Mouse (Mus musculus): ENCODE measurements at regions not wholly inside any gene's neighbourhood (a gene's known extent, or its start where the extent isn't known, plus 50 kb on each side); places are given as distances from the start of the nearest gene placed in this dataset. TPM values are rescaled to one million over a fixed set of nuclear protein-coding genes. Genes with fewer than 3 reads are reported as not detected.

DNA sequence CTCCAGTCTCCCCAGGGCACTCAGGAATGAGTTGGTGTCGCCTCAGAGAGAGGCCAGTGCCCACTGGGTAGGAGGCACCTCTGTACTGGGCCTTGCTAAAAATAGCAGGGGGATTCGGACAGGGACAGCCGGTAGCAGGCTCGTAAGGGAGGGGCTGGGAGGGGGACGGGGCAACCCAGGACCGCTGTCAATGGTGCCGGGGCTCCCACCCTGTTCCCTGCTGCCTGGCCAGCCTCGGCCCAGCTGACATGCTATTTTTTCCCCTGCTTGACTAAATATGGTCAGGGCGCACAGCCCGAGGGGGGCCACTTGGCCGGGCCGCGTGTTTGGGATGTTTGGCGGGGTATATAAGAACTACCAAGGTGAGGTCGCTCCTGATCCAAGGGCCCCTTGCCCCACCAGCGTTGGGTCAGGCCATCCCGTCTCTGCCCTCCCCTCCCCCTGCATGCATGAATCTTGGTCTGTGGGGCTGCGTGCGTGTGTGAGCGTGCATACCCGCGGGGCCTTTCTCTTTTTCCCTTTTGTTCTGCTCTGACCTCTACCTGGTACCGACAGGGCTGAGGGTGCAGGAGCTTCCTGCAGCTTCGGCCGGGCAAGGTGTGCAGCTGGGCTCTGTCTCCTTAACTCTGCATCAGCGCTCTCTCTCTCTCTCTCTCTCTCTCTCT lies 50.9 kb upstream of the Gata5 start:
- peak overlapping the region; percentile 77 for H3K4me2 ChIP-seq (replicated peaks)
- peak overlapping the region; percentile 48 for H3K4me3 ChIP-seq
- ATAC-seq (ENCODE audit: low FRiP score, low read depth), result peak; percentile 75
- no peak overlapping the region for H3K27ac ChIP-seq
- peaks cover 15% of the 10 kb centered on the region for H3K4me1 ChIP-seq
- no peaks in the 10 kb centered on the region for H3K9me3 ChIP-seq
- no peak overlapping the region; the same call in 1 of the 2 replicates for H3K9ac ChIP-seq
- no peaks in the 10 kb centered on the region for H3K36me3 ChIP-seq
- 4% methylated on average over 25 of the region's 26 CpGs for WGBS
- peaks cover 71% of the 10 kb centered on the region for H3K27me3 ChIP-seq

Small RNA genes lying in the stretch of these regions (microRNA-seq; reads per million reads assigned to microRNA genes)
- not detected for gene Mir133a-2
- gene Mir1a-1, result not detected

Measured in limb, embryonic 13.5 days (tissue).